Mouse (Mus musculus): ENCODE results near the gene Mast4. TPM values are rescaled to one million over a fixed set of nuclear protein-coding genes. Genes with fewer than 3 reads are reported as not detected.

The Mast4 gene
- polyA plus RNA-seq, 1 experiment = 0.04 TPM

GRCm38 (mm10) chr13:102955506-102955905 lies 378.8 kb downstream of the Mast4 start:
- no peaks in the 10 kb centered on the region for H3K4me1 ChIP-seq (ENCODE audit: control insufficient read depth)
- no peaks in the 10 kb centered on the region for H3K9me3 ChIP-seq (ENCODE audit: control insufficient read depth, low read length)
- no peaks in the 10 kb centered on the region for H3K36me3 ChIP-seq (ENCODE audit: control insufficient read depth)
- H3K27me3 ChIP-seq (ENCODE audit: control insufficient read depth) = no peaks in the 10 kb centered on the region
- no peak for TF ChIP-seq TAL1 (IDR thresholded peaks at IDR 0.05; ENCODE audit: low read length)
- TF ChIP-seq GATA1 (IDR thresholded peaks at IDR 0.05; ENCODE audit: low read length) = no peak
- H3K4me3 ChIP-seq (replicated peaks) = no peak overlapping the region

- Histone ChIP-seq H3K27me3 (ENCODE audit: control insufficient read depth) (no peaks in the 10 kb centered on the region), H3K9me3 (ENCODE audit: control insufficient read depth, low read length) (no peaks in the 10 kb centered on the region), H3K4me3 (replicated peaks) (no peak overlapping the region), H3K36me3 (ENCODE audit: control insufficient read depth) (no peaks in the 10 kb centered on the region), H3K4me1 (ENCODE audit: control insufficient read depth) (no peaks in the 10 kb centered on the region)
- TF ChIP-seq GATA1 (IDR thresholded peaks at IDR 0.05; ENCODE audit: low read length) = no peak
- TF ChIP-seq TAL1 (IDR thresholded peaks at IDR 0.05; ENCODE audit: low read length) = no peak
Measured at GRCm38 (mm10) chr13:102949756-102950155, 384.5 kb downstream of the Mast4 start.

- H3K36me3 ChIP-seq (ENCODE audit: control insufficient read depth) = no peaks in the 10 kb centered on the region
- TF ChIP-seq GATA1 (IDR thresholded peaks at IDR 0.05; ENCODE audit: low read length) (no peak), TAL1 (IDR thresholded peaks at IDR 0.05; ENCODE audit: low read length) (no peak)
- H3K4me1 ChIP-seq (ENCODE audit: control insufficient read depth) = no peaks in the 10 kb centered on the region
Measured at GRCm38 (mm10) chr13:102948966-102949365, 385.3 kb downstream of the Mast4 start.

GRCm38 (mm10) chr13:102947546-102947945 lies 386.8 kb downstream of the Mast4 start:
- TF ChIP-seq GATA1 (IDR thresholded peaks at IDR 0.05; ENCODE audit: low read length) (no peak), TAL1 (IDR thresholded peaks at IDR 0.05; ENCODE audit: low read length) (no peak)
- Histone ChIP-seq H3K27me3 (ENCODE audit: control insufficient read depth) (no peaks in the 10 kb centered on the region), H3K9me3 (ENCODE audit: control insufficient read depth, low read length) (no peaks in the 10 kb centered on the region), H3K4me3 (replicated peaks) (no peak overlapping the region), H3K36me3 (ENCODE audit: control insufficient read depth) (no peaks in the 10 kb centered on the region), H3K4me1 (ENCODE audit: control insufficient read depth) (no peaks in the 10 kb centered on the region)

More at GRCm38 (mm10) chr13:102948966-102949365, 385.3 kb downstream of the Mast4 start:
- H3K27me3 ChIP-seq (ENCODE audit: control insufficient read depth) = no peaks in the 10 kb centered on the region
- H3K9me3 ChIP-seq (ENCODE audit: control insufficient read depth, low read length) = no peaks in the 10 kb centered on the region
- no peak overlapping the region for H3K4me3 ChIP-seq (replicated peaks)

- no peak for TF ChIP-seq TAL1 (IDR thresholded peaks at IDR 0.05; ENCODE audit: low read length)
- no peak for TF ChIP-seq GATA1 (IDR thresholded peaks at IDR 0.05; ENCODE audit: low read length)
- H3K4me3 ChIP-seq (replicated peaks) = no peak overlapping the region
- H3K27me3 ChIP-seq (ENCODE audit: control insufficient read depth) = no peaks in the 10 kb centered on the region
- H3K4me1 ChIP-seq (ENCODE audit: control insufficient read depth) = no peaks in the 10 kb centered on the region
- no peaks in the 10 kb centered on the region for H3K9me3 ChIP-seq (ENCODE audit: control insufficient read depth, low read length)
- no peaks in the 10 kb centered on the region for H3K36me3 ChIP-seq (ENCODE audit: control insufficient read depth)
Measured at GRCm38 (mm10) chr13:102946024-102946821, 388.1 kb downstream of the Mast4 start.

GRCm38 (mm10) chr13:102945450-102945849 lies 388.8 kb downstream of the Mast4 start:
- Histone ChIP-seq H3K4me3 (replicated peaks) (no peak overlapping the region), H3K9me3 (ENCODE audit: control insufficient read depth, low read length) (no peaks in the 10 kb centered on the region), H3K36me3 (ENCODE audit: control insufficient read depth) (no peaks in the 10 kb centered on the region), H3K4me1 (ENCODE audit: control insufficient read depth) (no peaks in the 10 kb centered on the region), H3K27me3 (ENCODE audit: control insufficient read depth) (no peaks in the 10 kb centered on the region)
- TF ChIP-seq GATA1 (IDR thresholded peaks at IDR 0.05; ENCODE audit: low read length) = no peak

- H3K9me3 ChIP-seq (ENCODE audit: control insufficient read depth, low read length) = no peaks in the 10 kb centered on the region
- TF ChIP-seq TAL1 (IDR thresholded peaks at IDR 0.05; ENCODE audit: low read length) (no peak), GATA1 (IDR thresholded peaks at IDR 0.05; ENCODE audit: low read length) (no peak)
- H3K4me1 ChIP-seq (ENCODE audit: control insufficient read depth) = no peaks in the 10 kb centered on the region
- no peaks in the 10 kb centered on the region for H3K27me3 ChIP-seq (ENCODE audit: control insufficient read depth)
- no peak overlapping the region for H3K4me3 ChIP-seq (replicated peaks)
- H3K36me3 ChIP-seq (ENCODE audit: control insufficient read depth) = no peaks in the 10 kb centered on the region
Measured at GRCm38 (mm10) chr13:102944516-102944915, 389.8 kb downstream of the Mast4 start.

- no peaks in the 10 kb centered on the region for H3K9me3 ChIP-seq (ENCODE audit: control insufficient read depth, low read length)
- H3K4me3 ChIP-seq (replicated peaks) = no peak overlapping the region
- no peaks in the 10 kb centered on the region for H3K27me3 ChIP-seq (ENCODE audit: control insufficient read depth)
- H3K4me1 ChIP-seq (ENCODE audit: control insufficient read depth) = no peaks in the 10 kb centered on the region
- no peaks in the 10 kb centered on the region for H3K36me3 ChIP-seq (ENCODE audit: control insufficient read depth)
- TF ChIP-seq TAL1 (IDR thresholded peaks at IDR 0.05; ENCODE audit: low read length) (no peak), GATA1 (IDR thresholded peaks at IDR 0.05; ENCODE audit: low read length) (no peak)
Measured at GRCm38 (mm10) chr13:102942557-102942956, 391.7 kb downstream of the Mast4 start.

GRCm38 (mm10) chr13:102940476-102940875 lies 393.8 kb downstream of the Mast4 start:
- Histone ChIP-seq H3K4me3 (replicated peaks) (no peak overlapping the region), H3K36me3 (ENCODE audit: control insufficient read depth) (no peaks in the 10 kb centered on the region), H3K9me3 (ENCODE audit: control insufficient read depth, low read length) (no peaks in the 10 kb centered on the region), H3K27me3 (ENCODE audit: control insufficient read depth) (no peaks in the 10 kb centered on the region), H3K4me1 (ENCODE audit: control insufficient read depth) (no peaks in the 10 kb centered on the region)
- TF ChIP-seq GATA1 (IDR thresholded peaks at IDR 0.05; ENCODE audit: low read length) = no peak
- TF ChIP-seq TAL1 (IDR thresholded peaks at IDR 0.05; ENCODE audit: low read length) = no peak

All from erythroblast, embryonic 14.5 days (primary cell).